Mouse (Mus musculus) mesoderm, embryonic 11.5 days (tissue): ENCODE data around the gene Wasf1.
A peak's percentile ranks its signal among the peaks of the same experiment; 100 is the strongest.

ENCODE experiments used
- DNase-seq: peaks from one replicate; pipeline ENCODE4 v3.0.0-alpha.2; 2012; ENCODE audit warnings: low read depth, low spot score

Wasf1 gene

DNA sequence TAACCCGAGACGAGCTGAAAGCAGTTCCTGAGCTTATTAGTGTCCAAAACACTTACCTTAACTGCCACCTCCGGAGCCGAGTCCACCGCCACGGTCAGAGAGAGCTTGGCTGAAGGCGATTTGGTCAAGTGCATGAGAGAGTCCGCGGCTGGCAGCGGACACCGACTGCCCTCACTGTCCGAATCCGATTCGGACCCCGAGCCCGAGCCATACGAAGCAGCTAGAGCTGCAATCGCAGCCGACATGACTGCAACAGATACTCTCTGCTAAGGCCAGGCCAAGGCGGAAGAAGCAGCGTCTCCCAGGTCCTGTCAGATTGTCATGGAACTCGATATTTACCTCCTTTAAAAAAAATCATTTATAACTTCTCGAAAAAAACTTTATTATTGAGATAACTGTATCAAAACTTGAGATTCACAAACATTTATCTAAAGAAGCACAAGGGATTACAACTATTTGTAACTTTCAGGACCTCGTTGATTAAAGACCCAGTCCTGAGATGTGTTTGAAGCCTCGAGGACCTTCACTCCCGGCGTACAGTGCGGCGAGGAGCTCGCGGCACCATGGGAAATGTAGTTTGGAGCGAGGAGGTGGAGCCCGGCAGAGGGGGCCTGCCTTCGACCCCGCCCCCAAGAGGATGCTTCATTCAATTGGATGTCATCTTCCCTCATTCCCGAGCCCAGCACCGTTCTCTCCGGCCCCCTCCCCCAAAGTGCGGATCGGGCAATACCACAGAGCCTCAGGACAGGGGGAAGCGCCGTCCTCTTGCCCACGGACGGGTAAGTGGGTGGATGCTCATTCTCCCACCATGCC, at the start of gene Wasf1, which contains the start of gene Cdc40:
TSS of gene Wasf1 (plus strand) at position 645 of the 813 bp plus-strand sequence.
TSS of gene Cdc40 (minus strand) at position 481 of the 813 bp plus-strand sequence.
- DNase-seq: peak; percentile 98

- DNase-seq: no peak
Measured at GRCm38 (mm10) chr10:40840086-40840485, 43.2 kb upstream of the Wasf1 start.

- no peak for DNase-seq
Measured at GRCm38 (mm10) chr10:40843841-40844240, 39.4 kb upstream of the Wasf1 start.

GRCm38 (mm10) chr10:40844546-40844945, 38.7 kb upstream of the Wasf1 start:
- no peak for DNase-seq

DNA sequence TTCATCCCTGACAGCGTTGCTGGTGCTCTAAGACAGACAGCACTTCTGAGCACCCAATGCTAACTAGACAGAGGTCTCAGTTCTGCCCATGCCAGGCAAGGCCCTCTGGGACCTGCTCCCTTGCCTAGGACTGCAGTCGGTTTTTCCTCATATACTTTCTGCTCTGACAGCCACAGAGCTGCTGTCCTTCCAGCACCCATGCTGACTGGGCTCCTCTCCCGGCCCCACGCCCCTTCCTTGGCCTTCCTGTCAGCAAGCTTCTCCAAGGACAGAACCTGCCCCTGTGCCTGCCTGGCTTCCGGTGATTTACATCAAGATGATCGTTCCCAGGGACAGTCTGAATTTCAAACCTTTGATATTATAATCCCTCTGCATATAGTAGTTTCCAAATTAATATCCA, 37.6 kb upstream of the Wasf1 start:
- no peak for DNase-seq

DNA sequence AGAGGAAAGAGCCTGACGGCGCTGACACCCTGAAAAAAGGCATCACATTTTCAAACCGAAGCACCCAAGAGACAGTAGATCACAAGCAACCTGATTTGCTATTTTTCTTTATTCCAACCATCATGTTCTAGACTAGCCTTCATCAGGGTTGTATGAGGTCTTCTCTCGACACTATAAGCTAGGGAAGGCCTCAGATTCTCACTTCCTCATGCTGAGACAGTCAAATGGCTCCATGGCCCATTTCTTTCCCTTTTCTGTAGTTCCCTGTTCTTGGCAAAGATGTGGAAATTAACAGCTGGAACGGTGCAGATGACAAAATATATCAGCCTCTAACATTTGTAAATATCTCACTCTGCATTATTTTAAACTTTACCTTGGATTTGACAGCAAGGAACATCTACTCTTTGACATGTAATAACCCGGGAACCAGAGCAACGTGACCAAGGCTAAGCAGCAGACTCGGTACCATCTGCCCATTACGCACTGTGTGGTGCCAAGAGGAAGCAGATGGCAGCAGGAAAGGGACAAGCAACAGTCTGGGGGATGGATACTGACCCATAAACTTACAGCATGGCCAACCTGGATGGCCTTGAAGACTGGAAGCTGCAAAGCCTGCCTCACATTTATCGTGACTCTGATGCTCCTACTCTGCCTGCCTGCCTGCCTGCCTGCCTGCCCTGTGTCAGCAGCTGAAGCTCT, 36.0 kb upstream of the Wasf1 start:
- DNase-seq: no peak

DNA sequence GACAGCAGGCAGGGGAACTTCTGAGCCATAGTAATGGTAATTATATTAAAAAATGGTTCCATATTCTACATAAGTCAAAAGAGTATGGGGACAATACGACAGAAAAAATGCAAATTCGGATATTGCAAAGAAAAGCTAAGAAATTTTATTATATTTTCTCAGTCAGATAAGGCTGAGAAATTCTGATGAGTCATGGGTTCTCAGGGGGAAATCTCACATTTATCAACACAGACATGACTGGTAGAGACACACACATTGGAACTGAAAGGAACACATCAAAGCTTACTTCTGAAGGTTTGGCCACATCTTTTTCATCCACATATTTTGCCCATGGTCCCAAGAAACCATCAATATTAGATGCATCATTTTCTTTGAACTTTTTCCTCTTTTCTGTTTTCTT, 32.6 kb upstream of the Wasf1 start:
- DNase-seq: no peak

- no peak for DNase-seq
Measured at GRCm38 (mm10) chr10:40851138-40851537, 32.1 kb upstream of the Wasf1 start.

DNA sequence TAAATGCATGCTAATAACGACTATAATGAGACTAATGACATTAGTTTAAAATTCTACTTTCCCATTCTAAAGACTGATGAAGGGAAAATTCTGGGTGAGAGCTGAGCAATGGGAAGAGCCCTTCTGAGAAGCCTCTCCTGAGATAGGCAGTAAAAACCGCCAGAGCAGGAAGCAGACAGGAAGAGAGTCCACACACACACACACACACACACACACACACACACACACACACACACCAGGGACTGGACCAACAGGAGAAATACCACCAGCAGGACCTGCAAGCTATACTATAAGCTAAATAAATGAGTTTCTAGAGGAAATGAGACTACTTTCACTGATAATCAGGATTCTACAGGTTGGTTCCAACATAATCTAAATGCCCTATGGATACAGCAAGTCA, 27.7 kb upstream of the Wasf1 start:
- DNase-seq: no peak

GRCm38 (mm10) chr10:40856703-40857102, 26.6 kb upstream of the Wasf1 start:
- DNase-seq: no peak

- no peak for DNase-seq
Measured at GRCm38 (mm10) chr10:40857599-40857998, 25.7 kb upstream of the Wasf1 start.

GRCm38 (mm10) chr10:40868081-40868480, 15.2 kb upstream of the Wasf1 start:
- no peak for DNase-seq

- no peak for DNase-seq
Measured at GRCm38 (mm10) chr10:40871301-40871700, 12.0 kb upstream of the Wasf1 start.

DNA sequence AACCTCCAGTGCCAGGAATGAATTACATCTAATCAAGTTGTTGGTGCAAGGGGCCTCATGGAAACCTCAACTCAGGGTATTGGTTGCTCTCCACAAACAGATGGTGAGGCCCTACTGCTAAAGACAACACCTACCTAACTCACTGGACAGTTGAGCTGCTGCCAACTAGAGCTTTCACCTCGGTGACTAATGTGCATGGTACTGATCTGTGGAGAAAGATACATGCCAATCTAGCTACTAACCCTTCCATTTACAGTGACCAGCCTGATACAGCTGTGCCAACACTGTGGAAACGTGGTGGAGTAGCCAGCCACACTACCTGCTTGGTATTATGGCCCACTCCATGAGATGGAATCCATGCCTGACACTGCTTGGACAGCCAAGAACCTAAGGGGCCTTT, 11.2 kb upstream of the Wasf1 start:
- no peak for DNase-seq

DNA sequence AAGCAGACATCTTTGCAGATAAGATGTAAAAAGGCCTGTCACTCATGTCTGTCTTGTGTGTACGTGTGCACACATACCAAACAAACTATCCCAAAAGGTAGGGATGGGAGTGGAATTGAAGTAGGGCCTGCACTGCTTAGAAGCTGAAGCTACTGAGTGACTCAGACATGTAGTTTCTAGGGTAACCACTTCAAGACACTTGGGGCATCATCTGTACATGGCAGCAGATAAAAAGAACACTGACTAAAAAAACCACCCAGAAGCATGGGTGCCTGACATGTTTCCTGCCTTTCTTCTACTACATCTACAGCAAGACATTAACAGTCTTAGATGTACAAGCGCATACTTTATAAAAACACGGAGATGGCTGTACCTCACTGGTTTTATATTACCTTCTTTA, 5.0 kb upstream of the Wasf1 start:
- DNase-seq: no peak

GRCm38 (mm10) chr10:40879969-40880368, 3.3 kb upstream of the Wasf1 start:
- DNase-seq: no peak

- DNase-seq: no peak
Measured at GRCm38 (mm10) chr10:40881236-40881635, 2.0 kb upstream of the Wasf1 start.

- no peak for DNase-seq
Measured at GRCm38 (mm10) chr10:40882333-40882732, 942 bp upstream of the Wasf1 start.

GRCm38 (mm10) chr10:40883644-40884278, 486 bp downstream of the Wasf1 start:
- DNase-seq: no peak

- peak; percentile 48 for DNase-seq
Measured at GRCm38 (mm10) chr10:40884279-40884806, 1.1 kb downstream of the Wasf1 start.

DNA sequence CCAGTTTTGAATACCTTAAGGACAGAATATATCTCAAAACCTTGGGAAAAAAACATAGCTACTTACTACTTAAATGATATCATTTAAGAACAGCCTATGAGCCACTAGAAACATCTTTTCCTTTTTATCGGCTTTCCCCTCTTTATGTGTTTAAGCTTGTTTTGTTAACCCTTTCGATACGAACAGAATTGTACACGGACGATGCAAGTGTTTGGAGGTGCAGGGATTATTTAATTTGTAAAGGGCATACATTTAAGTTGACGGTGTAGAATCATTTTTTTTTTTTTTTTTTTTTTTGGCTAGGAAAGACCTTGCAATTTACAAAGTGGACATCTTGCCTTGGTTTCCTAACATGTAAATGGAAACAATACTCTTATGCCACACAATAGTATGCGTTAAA, 2.2 kb downstream of the Wasf1 start:
- no peak for DNase-seq

- DNase-seq: no peak
Measured at GRCm38 (mm10) chr10:40887316-40887715, 4.0 kb downstream of the Wasf1 start.
